Mouse (Mus musculus): ENCODE measurements around the gene Slc22a23. TPM values are rescaled to one million over a fixed set of nuclear protein-coding genes. Genes with fewer than 3 reads are reported as not detected.
A peak's percentile ranks its signal among the peaks of the same experiment; 100 is the strongest.

Gene Slc22a23
- polyA plus RNA-seq, 1 experiment from 2014 or later, result 16.5 TPM

GRCm38 (mm10) chr13:34294212-34294611 lies 50.8 kb downstream of the Slc22a23 start:
- no peaks in the 10 kb centered on the region for H3K9me3 ChIP-seq
- peaks cover 22% of the 10 kb centered on the region for H3K36me3 ChIP-seq
- 79% methylated on average over 4 of the region's 4 CpGs for WGBS
- ATAC-seq (ENCODE audit: low FRiP score, low read depth), result no peak
- no peak overlapping the region for H3K4me3 ChIP-seq
- H3K9ac ChIP-seq, result no peak overlapping the region
- no peak overlapping the region for H3K27ac ChIP-seq (replicated peaks)
- H3K4me2 ChIP-seq, result no peak overlapping the region
- no peaks in the 10 kb centered on the region for H3K27me3 ChIP-seq
- no peaks in the 10 kb centered on the region for H3K4me1 ChIP-seq (replicated peaks)

GRCm38 (mm10) chr13:34292042-34292441 lies 52.9 kb downstream of the Slc22a23 start:
- Histone ChIP-seq H3K9ac (no peak overlapping the region), H3K4me3 (no peak overlapping the region), H3K4me1 (replicated peaks) (peaks cover 10% of the 10 kb centered on the region; the same call in 1 of the 2 replicates), H3K9me3 (no peaks in the 10 kb centered on the region), H3K27ac (replicated peaks) (no peak overlapping the region), H3K27me3 (no peaks in the 10 kb centered on the region), H3K4me2 (no peak overlapping the region), H3K36me3 (peaks cover 8% of the 10 kb centered on the region; the same call in 1 of the 2 replicates)
- 62% methylated on average over 2 of the region's 2 CpGs for WGBS
- no peak for ATAC-seq (ENCODE audit: low FRiP score, low read depth)

- Histone ChIP-seq H3K9me3 (no peaks in the 10 kb centered on the region), H3K9ac (no peak overlapping the region), H3K27ac (replicated peaks) (no peak overlapping the region), H3K27me3 (no peaks in the 10 kb centered on the region), H3K4me3 (no peak overlapping the region), H3K4me1 (replicated peaks) (peaks cover 12% of the 10 kb centered on the region; the same call in 1 of the 2 replicates), H3K4me2 (no peak overlapping the region), H3K36me3 (no peaks in the 10 kb centered on the region)
- 92% methylated on average over 1 of the region's 1 CpGs for WGBS
- no peak for ATAC-seq (ENCODE audit: low FRiP score, low read depth)
Measured at GRCm38 (mm10) chr13:34290346-34290745, 54.6 kb downstream of the Slc22a23 start.

- H3K4me2 ChIP-seq, result no peak overlapping the region
- WGBS, result 88% methylated on average over 2 of the region's 2 CpGs
- no peak overlapping the region for H3K4me3 ChIP-seq
- no peaks in the 10 kb centered on the region for H3K27me3 ChIP-seq
- peaks cover 12% of the 10 kb centered on the region; the same call in 1 of the 2 replicates for H3K4me1 ChIP-seq (replicated peaks)
- no peaks in the 10 kb centered on the region for H3K36me3 ChIP-seq
- no peak for ATAC-seq (ENCODE audit: low FRiP score, low read depth)
- H3K9ac ChIP-seq, result no peak overlapping the region
- no peaks in the 10 kb centered on the region for H3K9me3 ChIP-seq
- H3K27ac ChIP-seq (replicated peaks), result no peak overlapping the region
Measured at GRCm38 (mm10) chr13:34289567-34289966, 55.4 kb downstream of the Slc22a23 start.

GRCm38 (mm10) chr13:34288129-34288528 lies 56.9 kb downstream of the Slc22a23 start:
- H3K4me2 ChIP-seq, result no peak overlapping the region
- H3K36me3 ChIP-seq, result no peaks in the 10 kb centered on the region
- peaks cover 12% of the 10 kb centered on the region; the same call in 1 of the 2 replicates for H3K4me1 ChIP-seq (replicated peaks)
- 17% methylated on average over 2 of the region's 2 CpGs for WGBS
- no peak overlapping the region for H3K9ac ChIP-seq
- no peak overlapping the region for H3K27ac ChIP-seq (replicated peaks)
- no peak overlapping the region for H3K4me3 ChIP-seq
- H3K27me3 ChIP-seq, result no peaks in the 10 kb centered on the region
- H3K9me3 ChIP-seq, result no peaks in the 10 kb centered on the region
- ATAC-seq (ENCODE audit: low FRiP score, low read depth), result no peak

GRCm38 (mm10) chr13:34287601-34288083 lies 57.3 kb downstream of the Slc22a23 start:
- H3K9ac ChIP-seq, result no peak overlapping the region
- no peak overlapping the region for H3K4me2 ChIP-seq
- H3K27ac ChIP-seq (replicated peaks), result peak overlapping the region; percentile 36; the same call in 1 of the 2 replicates
- no peaks in the 10 kb centered on the region for H3K27me3 ChIP-seq
- H3K9me3 ChIP-seq, result no peaks in the 10 kb centered on the region
- no peak for ATAC-seq (ENCODE audit: low FRiP score, low read depth)
- no peak overlapping the region for H3K4me3 ChIP-seq
- 9% methylated on average over 9 of the region's 9 CpGs for WGBS
- H3K36me3 ChIP-seq, result no peaks in the 10 kb centered on the region
- peaks cover 12% of the 10 kb centered on the region; the same call in 1 of the 2 replicates for H3K4me1 ChIP-seq (replicated peaks)

GRCm38 (mm10) chr13:34281360-34281759 lies 63.6 kb downstream of the Slc22a23 start:
- Histone ChIP-seq H3K36me3 (peaks cover 3% of the 10 kb centered on the region), H3K9ac (no peak overlapping the region), H3K4me3 (no peak overlapping the region), H3K4me1 (replicated peaks) (peaks cover 12% of the 10 kb centered on the region), H3K4me2 (no peak overlapping the region), H3K27ac (replicated peaks) (no peak overlapping the region), H3K27me3 (no peaks in the 10 kb centered on the region), H3K9me3 (no peaks in the 10 kb centered on the region)
- no peak for ATAC-seq (ENCODE audit: low FRiP score, low read depth)
- WGBS, result 97% methylated on average over 6 of the region's 6 CpGs

GRCm38 (mm10) chr13:34278759-34279270 lies 66.2 kb downstream of the Slc22a23 start:
- H3K36me3 ChIP-seq, result peaks cover 5% of the 10 kb centered on the region
- peak; percentile 81 for ATAC-seq (ENCODE audit: low FRiP score, low read depth)
- H3K27ac ChIP-seq (replicated peaks), result 0 out of 2 replicates have a peak overlapping the region, but pooled peaks have one; percentile 1
- H3K4me2 ChIP-seq, result no peak overlapping the region
- H3K4me1 ChIP-seq (replicated peaks), result peaks cover 12% of the 10 kb centered on the region
- H3K9me3 ChIP-seq, result no peaks in the 10 kb centered on the region
- H3K9ac ChIP-seq, result no peak overlapping the region
- 36% methylated on average over 5 of the region's 5 CpGs for WGBS
- no peaks in the 10 kb centered on the region for H3K27me3 ChIP-seq
- H3K4me3 ChIP-seq, result no peak overlapping the region

GRCm38 (mm10) chr13:34278288-34278701 lies 66.7 kb downstream of the Slc22a23 start:
- ATAC-seq (ENCODE audit: low FRiP score, low read depth), result 0 out of 2 replicates have a peak, but pooled peaks have one; percentile 19
- no peaks in the 10 kb centered on the region for H3K9me3 ChIP-seq
- 0 out of 2 replicates have a peak overlapping the region, but pooled peaks have one; percentile 1 for H3K27ac ChIP-seq (replicated peaks)
- no peak overlapping the region for H3K4me3 ChIP-seq
- no peaks in the 10 kb centered on the region for H3K27me3 ChIP-seq
- peaks cover 5% of the 10 kb centered on the region for H3K36me3 ChIP-seq
- H3K9ac ChIP-seq, result no peak overlapping the region
- no peak overlapping the region for H3K4me2 ChIP-seq
- peaks cover 12% of the 10 kb centered on the region for H3K4me1 ChIP-seq (replicated peaks)
- WGBS, result 4% methylated on average over 6 of the region's 6 CpGs

- H3K4me3 ChIP-seq, result no peak overlapping the region
- 90% methylated on average over 2 of the region's 2 CpGs for WGBS
- H3K4me1 ChIP-seq (replicated peaks), result peaks cover 16% of the 10 kb centered on the region
- no peak overlapping the region for H3K9ac ChIP-seq
- H3K36me3 ChIP-seq, result peaks cover 5% of the 10 kb centered on the region
- no peak overlapping the region for H3K4me2 ChIP-seq
- no peaks in the 10 kb centered on the region for H3K9me3 ChIP-seq
- ATAC-seq (ENCODE audit: low FRiP score, low read depth), result no peak
- H3K27ac ChIP-seq (replicated peaks), result no peak overlapping the region
- no peaks in the 10 kb centered on the region for H3K27me3 ChIP-seq
Measured at GRCm38 (mm10) chr13:34277611-34278010, 67.4 kb downstream of the Slc22a23 start.

GRCm38 (mm10) chr13:34277001-34277400 lies 68.0 kb downstream of the Slc22a23 start:
- 90% methylated on average over 3 of the region's 3 CpGs for WGBS
- H3K27me3 ChIP-seq, result no peaks in the 10 kb centered on the region
- H3K4me2 ChIP-seq, result no peak overlapping the region
- no peak overlapping the region for H3K9ac ChIP-seq
- H3K9me3 ChIP-seq, result no peaks in the 10 kb centered on the region
- ATAC-seq (ENCODE audit: low FRiP score, low read depth), result no peak
- H3K27ac ChIP-seq (replicated peaks), result no peak overlapping the region
- H3K4me1 ChIP-seq (replicated peaks), result peaks cover 20% of the 10 kb centered on the region
- H3K4me3 ChIP-seq, result no peak overlapping the region
- peaks cover 5% of the 10 kb centered on the region for H3K36me3 ChIP-seq

GRCm38 (mm10) chr13:34274890-34275289 lies 70.1 kb downstream of the Slc22a23 start:
- no peak overlapping the region for H3K4me2 ChIP-seq
- H3K4me1 ChIP-seq (replicated peaks), result peaks cover 41% of the 10 kb centered on the region
- H3K4me3 ChIP-seq, result no peak overlapping the region
- no peak for ATAC-seq (ENCODE audit: low FRiP score, low read depth)
- no peak overlapping the region for H3K27ac ChIP-seq (replicated peaks)
- H3K9ac ChIP-seq, result no peak overlapping the region
- H3K36me3 ChIP-seq, result peaks cover 5% of the 10 kb centered on the region
- 91% methylated on average over 1 of the region's 1 CpGs for WGBS
- H3K9me3 ChIP-seq, result no peaks in the 10 kb centered on the region
- no peaks in the 10 kb centered on the region for H3K27me3 ChIP-seq

GRCm38 (mm10) chr13:34274417-34274816 lies 70.6 kb downstream of the Slc22a23 start:
- H3K9me3 ChIP-seq, result no peaks in the 10 kb centered on the region
- ATAC-seq (ENCODE audit: low FRiP score, low read depth), result no peak
- peaks cover 5% of the 10 kb centered on the region for H3K36me3 ChIP-seq
- no peak overlapping the region for H3K4me2 ChIP-seq
- H3K9ac ChIP-seq, result no peak overlapping the region
- 95% methylated on average over 2 of the region's 2 CpGs for WGBS
- H3K4me1 ChIP-seq (replicated peaks), result peaks cover 43% of the 10 kb centered on the region
- no peaks in the 10 kb centered on the region for H3K27me3 ChIP-seq
- no peak overlapping the region for H3K4me3 ChIP-seq
- no peak overlapping the region for H3K27ac ChIP-seq (replicated peaks)
